Mouse (Mus musculus) adrenal gland, postnatal 0 days (tissue): Measurements from ENCODE around the gene Epp13. TPM values are rescaled to one million over a fixed set of nuclear protein-coding genes. Genes with fewer than 3 reads are reported as not detected.

Source experiments
- polyA plus RNA-seq: library from polyadenylated mRNA; unstranded; fragments of >200 nt; fragmentation: Nextera tagmentation; extraction: Ambion mirVana; gene quantifications from 2 replicates; pipeline ENCODE4 v1.2.1, GENCODE M21; 2015

The Epp13 gene
- polyA plus RNA-seq: 0.21 TPM in 1 of 2 replicates, not detected in the other

DNA sequence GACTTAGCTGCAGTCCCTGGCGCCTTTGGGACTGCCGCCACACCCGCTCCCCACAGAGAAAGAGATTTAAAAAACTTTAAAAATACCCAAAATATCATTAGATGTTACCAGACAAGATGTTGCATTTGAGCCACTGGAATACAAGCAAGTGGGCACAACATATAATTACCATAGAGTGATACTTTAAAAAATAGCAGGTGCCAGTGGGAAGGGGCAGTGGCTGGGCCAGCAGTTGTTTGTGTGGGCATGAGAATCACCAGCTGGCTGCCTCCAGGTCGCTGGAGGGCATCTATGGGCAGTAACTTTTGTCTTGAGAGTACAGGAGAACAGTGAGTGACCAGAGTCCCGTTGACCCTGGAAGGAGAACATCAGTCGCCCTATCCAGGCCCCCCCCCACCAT lies at the start of gene Epp13:
Epp13 (plus strand) TSS at position 301 of the 400 bp plus-strand sequence.

DNA sequence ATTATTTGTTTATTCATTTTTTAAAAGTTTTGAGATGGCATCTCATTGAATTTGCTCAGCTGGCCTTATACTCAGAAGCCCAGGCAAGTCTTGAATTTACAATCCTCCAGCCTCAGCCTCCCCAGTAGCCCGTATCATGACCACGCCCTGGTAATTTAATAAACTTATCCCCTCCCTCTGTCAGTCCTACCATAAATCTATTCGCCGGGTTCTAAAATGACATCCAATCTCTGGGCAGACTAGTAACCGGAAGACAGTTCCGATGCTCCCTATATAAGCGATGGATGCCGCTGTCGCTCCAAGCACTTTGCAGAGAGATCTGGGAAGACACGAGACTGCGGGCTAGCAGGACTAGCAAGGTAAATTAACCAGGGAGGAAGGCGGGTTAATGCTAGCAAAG lies 30.5 kb upstream of the Epp13 start, which contains the start of gene Zscan5b:
Zscan5b (plus strand) TSS at position 301 of the 400 bp plus-strand sequence.

DNA sequence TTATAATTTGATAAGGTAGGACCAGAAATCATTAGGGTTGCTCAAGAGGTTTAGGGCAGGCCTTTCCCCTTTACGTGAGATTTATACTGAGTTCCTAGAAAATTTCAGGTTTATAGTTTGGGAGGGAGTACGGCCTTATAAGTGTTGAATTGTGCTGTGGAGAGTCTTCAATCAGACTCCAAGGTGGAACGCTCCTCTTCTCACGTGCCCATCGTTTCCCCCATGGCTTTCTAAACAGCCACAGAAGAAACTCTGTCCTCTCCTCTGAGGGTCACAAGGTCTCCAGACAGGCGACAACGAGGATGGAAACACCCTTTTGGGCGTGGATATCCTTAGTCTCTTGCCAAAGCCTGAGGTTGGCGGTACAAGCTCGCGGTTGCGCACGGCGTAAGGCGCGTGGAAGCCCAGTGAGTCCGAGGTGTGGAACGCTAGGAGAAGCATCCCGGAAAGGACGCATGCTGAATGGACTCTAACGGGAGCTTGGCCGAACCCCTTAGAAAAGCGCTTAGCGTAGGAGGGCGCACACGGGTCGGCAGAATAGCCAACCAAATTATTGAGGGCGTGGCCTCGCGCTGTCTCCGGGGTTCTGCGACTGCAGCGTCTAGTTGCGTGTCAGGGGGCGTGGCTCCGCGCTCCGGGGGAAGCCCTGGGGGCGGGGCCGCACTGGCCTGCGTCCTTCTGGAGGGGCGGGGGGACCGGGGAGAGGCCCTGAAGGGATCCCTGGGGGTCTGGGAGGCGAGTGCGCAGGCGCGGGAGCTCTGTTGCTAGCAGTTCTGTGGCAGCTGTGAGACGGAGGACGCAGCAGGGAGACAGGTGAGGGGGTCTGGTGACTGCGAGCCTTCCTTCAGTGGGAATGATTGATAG lies 33.6 kb downstream of the Epp13 start, which contains the start of gene Zfp667:
Zfp667 (plus strand) TSS at position 738 of the 864 bp plus-strand sequence.

GRCm38 (mm10) chr7:6331233-6331956 lies 78.9 kb downstream of the Epp13 start, which contains the start of gene Zfp583:
Zfp583 (minus strand) TSS chr7:6331285.

Other genes with a start within 250 kb of the Epp13 start
- not detected in 2 replicates for gene Vmn1r65, start 241.7 kb upstream of the Epp13 start, polyA plus RNA-seq
- gene Nlrp4c, start 207.5 kb upstream of the Epp13 start, polyA plus RNA-seq: not detected in 2 replicates
- gene Zfp787, start 96.7 kb upstream of the Epp13 start, polyA plus RNA-seq: 95.1 and 95.9 TPM in 2 replicates
- gene Zfp444, start 80.5 kb upstream of the Epp13 start, polyA plus RNA-seq: 38.5 and 48.4 TPM in 2 replicates
- gene Galp, start 55.6 kb upstream of the Epp13 start, polyA plus RNA-seq: not detected in 2 replicates
- gene Zscan5b, start 30.4 kb upstream of the Epp13 start, polyA plus RNA-seq: not detected in 2 replicates
- 7.5 and 10.9 TPM in 2 replicates for gene Zfp667, start 33.9 kb downstream of the Epp13 start, polyA plus RNA-seq
- gene Zfp583, start 78.6 kb downstream of the Epp13 start, polyA plus RNA-seq: 5.2 and 6.6 TPM in 2 replicates
- gene Gm3854, start 91.0 kb downstream of the Epp13 start, polyA plus RNA-seq: 1.5 and 2.0 TPM in 2 replicates
- 2.1 and 2.7 TPM in 2 replicates for gene Zfp78, start 110.6 kb downstream of the Epp13 start, polyA plus RNA-seq
- gene Zfp28, start 130.6 kb downstream of the Epp13 start, polyA plus RNA-seq: 6.5 and 6.9 TPM in 2 replicates
- 0.14 and 0.15 TPM in 2 replicates for gene Smim17, start 146.0 kb downstream of the Epp13 start, polyA plus RNA-seq
- not detected in 2 replicates for gene Gm20715, start 157.6 kb downstream of the Epp13 start, polyA plus RNA-seq
- gene Olfr1344, start 186.0 kb downstream of the Epp13 start, polyA plus RNA-seq: 0.08 TPM in 1 of 2 replicates, not detected in the other
- not detected in 2 replicates for gene Olfr1336, start 203.5 kb downstream of the Epp13 start, polyA plus RNA-seq
- gene Olfr1346, start 214.4 kb downstream of the Epp13 start, polyA plus RNA-seq: not detected in 2 replicates
- gene Olfr5, start 234.2 kb downstream of the Epp13 start, polyA plus RNA-seq: not detected in 2 replicates
- not detected in 2 replicates for gene Olfr1347, start 247.0 kb downstream of the Epp13 start, polyA plus RNA-seq